8 mouse cellular contexts compared by ENCODE assay signal in genomic region chr9:50527860-50528259, GRCm38 (mm10). TPM values are rescaled to one million over a fixed set of nuclear protein-coding genes. Genes with fewer than 3 reads are reported as not detected.
A peak's percentile ranks its signal among the peaks of the same experiment; 100 is the strongest.
DNase-seq lines count a peak whose midpoint lies in the region; ATAC-seq lines count a peak whose summit lies in the region.

No protein-coding gene starts in this region.

- intact Hi-C loops in heart, postnatal 36 days (cut with DNase I): loop anchor here (1.0 to 5.0 kb wide), 3 partner anchors 65 to 1036 kb away; no protein-coding TSS in a partner anchor
- intact Hi-C loops in left cerebral cortex, postnatal 4 days (cut with DNase I): loop anchor here (2.0 to 5.0 kb wide), 2 partner anchors 66 to 83 kb away; no protein-coding TSS in a partner anchor
- intact Hi-C loops in gastrocnemius, postnatal 36 days (cut with DNase I): loop anchor here (1.0 kb wide), 1 partner anchor 65 kb away; no protein-coding TSS in a partner anchor

- ATAC-seq in heart, embryonic 12.5 days (ENCODE audit: insufficient number of reproducible peaks, low FRiP score): no peak
- peak; percentile 44 for ATAC-seq in forebrain, embryonic 12.5 days (ENCODE audit: low FRiP score)
- 0 out of 2 replicates have a peak, but pooled peaks have one; percentile 1 for ATAC-seq in liver, embryonic 12.5 days
- ATAC-seq in stomach, embryonic 14.5 days (ENCODE audit: insufficient number of reproducible peaks, insufficient read depth, low FRiP score, low read depth): no peak

- H3K9me3 ChIP-seq in heart, embryonic 12.5 days (replicated peaks): no peaks in the 10 kb centered on the region
- H3K9me3 ChIP-seq in forebrain, embryonic 12.5 days: no peaks in the 10 kb centered on the region
- no peaks in the 10 kb centered on the region for H3K9me3 ChIP-seq in liver, embryonic 12.5 days (replicated peaks)
- H3K9me3 ChIP-seq in stomach, embryonic 14.5 days (ENCODE audit: control insufficient read depth, low read depth, low read length): no peaks in the 10 kb centered on the region

- no peak for DNase-seq in heart, postnatal 36 days
- DNase-seq in CD4-positive, CD25-positive, alpha-beta regulatory T cell, adult 2 months (ENCODE audit: low read depth, low spot score): peak; percentile 64
- DNase-seq in left cerebral cortex, postnatal 4 days: no peak
- no peak for DNase-seq in gastrocnemius, postnatal 36 days

- H3K4me2 ChIP-seq in heart, embryonic 12.5 days: peak overlapping the region; percentile 72
- peak overlapping the region; percentile 64 for H3K4me2 ChIP-seq in forebrain, embryonic 12.5 days
- H3K4me2 ChIP-seq in liver, embryonic 12.5 days: peak overlapping the region; percentile 87
- H3K4me2 ChIP-seq in stomach, embryonic 14.5 days (replicated peaks; ENCODE audit: low read depth, low read length): peak overlapping the region; percentile 67

- peaks cover 13% of the 10 kb centered on the region for H3K36me3 ChIP-seq in heart, embryonic 12.5 days
- H3K36me3 ChIP-seq in forebrain, embryonic 12.5 days (replicated peaks): peaks cover 4% of the 10 kb centered on the region; the same call in 1 of the 2 replicates
- H3K36me3 ChIP-seq in liver, embryonic 12.5 days: peaks cover 12% of the 10 kb centered on the region
- H3K36me3 ChIP-seq in stomach, embryonic 14.5 days (ENCODE audit: control insufficient read depth, insufficient read depth, low read length): no peaks in the 10 kb centered on the region

- H3K4me3 ChIP-seq in heart, embryonic 12.5 days: peak overlapping the region; percentile 65
- peak overlapping the region; percentile 77 for H3K4me3 ChIP-seq in forebrain, embryonic 12.5 days (replicated peaks)
- peak overlapping the region; percentile 83 for H3K4me3 ChIP-seq in liver, embryonic 12.5 days
- H3K4me3 ChIP-seq in stomach, embryonic 14.5 days (ENCODE audit: low read depth, low read length): peak overlapping the region; percentile 59

- WGBS in heart, embryonic 12.5 days: 40% methylated on average over 7 of the region's 7 CpGs
- WGBS in forebrain, embryonic 12.5 days: 44% methylated on average over 7 of the region's 7 CpGs
- WGBS in liver, embryonic 12.5 days (ENCODE audit: insufficient replicate concordance): 27% methylated on average over 7 of the region's 7 CpGs
- WGBS in stomach, embryonic 14.5 days: 36% methylated on average over 7 of the region's 7 CpGs

- H3K27ac ChIP-seq in heart, embryonic 12.5 days (ENCODE audit: poor library complexity, severe bottlenecking): no peak overlapping the region
- H3K27ac ChIP-seq in forebrain, embryonic 12.5 days: no peak overlapping the region
- H3K27ac ChIP-seq in liver, embryonic 12.5 days: no peak overlapping the region
- H3K27ac ChIP-seq in stomach, embryonic 14.5 days (ENCODE audit: low read length): no peak overlapping the region

- peaks cover 14% of the 10 kb centered on the region for H3K4me1 ChIP-seq in heart, embryonic 12.5 days (replicated peaks)
- H3K4me1 ChIP-seq in forebrain, embryonic 12.5 days: peaks cover 8% of the 10 kb centered on the region
- peaks cover 20% of the 10 kb centered on the region for H3K4me1 ChIP-seq in liver, embryonic 12.5 days
- peaks cover 9% of the 10 kb centered on the region for H3K4me1 ChIP-seq in stomach, embryonic 14.5 days (ENCODE audit: control insufficient read depth, insufficient read depth, low read length)

- H3K27me3 ChIP-seq in heart, embryonic 12.5 days (replicated peaks): no peaks in the 10 kb centered on the region
- H3K27me3 ChIP-seq in forebrain, embryonic 12.5 days: no peaks in the 10 kb centered on the region
- no peaks in the 10 kb centered on the region for H3K27me3 ChIP-seq in liver, embryonic 12.5 days (replicated peaks)
- H3K27me3 ChIP-seq in stomach, embryonic 14.5 days (ENCODE audit: control insufficient read depth, insufficient read depth, low read length): no peaks in the 10 kb centered on the region

- peak overlapping the region; percentile 69 for H3K9ac ChIP-seq in heart, embryonic 12.5 days
- peak overlapping the region; percentile 61 for H3K9ac ChIP-seq in forebrain, embryonic 12.5 days
- peak overlapping the region; percentile 81 for H3K9ac ChIP-seq in liver, embryonic 12.5 days
- peak overlapping the region; percentile 34 for H3K9ac ChIP-seq in stomach, embryonic 14.5 days (replicated peaks; ENCODE audit: low read depth, low read length)

RNA-seq across cellular contexts. Expression of gene Pts, which starts 0.7 kb away (rescaled TPM):
- 82.2 and 84.1 TPM in 2 replicates for polyA plus RNA-seq in heart, embryonic 12.5 days (2016; fragmentation: Nextera tagmentation; extraction: Ambion mirVana)
- 10 to 100 TPM; 26.0 to 31.2 TPM for total RNA-seq in heart, postnatal 36 days (2021)
- polyA plus RNA-seq in forebrain, embryonic 12.5 days (2016; fragmentation: Nextera tagmentation; extraction: Ambion mirVana): 95.4 and 96.2 TPM in 2 replicates
- polyA plus RNA-seq in liver, embryonic 12.5 days (2016; fragmentation: Nextera tagmentation; extraction: Ambion mirVana): 46.8 and 47.6 TPM in 2 replicates
- polyA plus RNA-seq in stomach, embryonic 14.5 days (2014; fragmentation: Nextera tagmentation; extraction: Ambion mirVana): 96.7 and 99.4 TPM in 2 replicates
- total RNA-seq in left cerebral cortex, postnatal 4 days (2021): 10 to 100 TPM; 40.7 to 42.0 TPM
- total RNA-seq in gastrocnemius, postnatal 36 days (2021): 10 to 100 TPM in 1 of 2 experiments, 1 to 10 TPM in 1; 9.5 to 10.0 TPM

RNA-seq across cellular contexts. Expression of gene Il18, which starts 26.8 kb away (rescaled TPM):
- polyA plus RNA-seq in heart, embryonic 12.5 days (2016; fragmentation: Nextera tagmentation; extraction: Ambion mirVana): 3.9 and 4.0 TPM in 2 replicates
- total RNA-seq in heart, postnatal 36 days (2021): 1 to 10 TPM in 1 of 2 experiments, under 1 TPM in 1; 0.84 to 1.8 TPM
- polyA plus RNA-seq in forebrain, embryonic 12.5 days (2016; fragmentation: Nextera tagmentation; extraction: Ambion mirVana): 12.3 and 16.1 TPM in 2 replicates
- 2.3 and 3.1 TPM in 2 replicates for polyA plus RNA-seq in liver, embryonic 12.5 days (2016; fragmentation: Nextera tagmentation; extraction: Ambion mirVana)
- polyA plus RNA-seq in stomach, embryonic 14.5 days (2014; fragmentation: Nextera tagmentation; extraction: Ambion mirVana): 7.9 and 9.1 TPM in 2 replicates
- 10 to 100 TPM; 16.3 to 17.0 TPM for total RNA-seq in left cerebral cortex, postnatal 4 days (2021)
- 1 to 10 TPM in 1 of 2 experiments, under 1 TPM in 1; 0.87 to 1.4 TPM for total RNA-seq in gastrocnemius, postnatal 36 days (2021)

RNA-seq across cellular contexts. Expression of gene Bco2, which starts 27.1 kb away (rescaled TPM):
- 0.08 TPM in 1 of 2 replicates, not detected in the other for polyA plus RNA-seq in heart, embryonic 12.5 days (2016; fragmentation: Nextera tagmentation; extraction: Ambion mirVana)
- under 1 TPM; 0.42 to 0.49 TPM for total RNA-seq in heart, postnatal 36 days (2021)
- polyA plus RNA-seq in forebrain, embryonic 12.5 days (2016; fragmentation: Nextera tagmentation; extraction: Ambion mirVana): 0.46 and 0.56 TPM in 2 replicates
- 0.18 TPM in 2 replicates for polyA plus RNA-seq in liver, embryonic 12.5 days (2016; fragmentation: Nextera tagmentation; extraction: Ambion mirVana)
- 0.26 and 0.42 TPM in 2 replicates for polyA plus RNA-seq in stomach, embryonic 14.5 days (2014; fragmentation: Nextera tagmentation; extraction: Ambion mirVana)
- total RNA-seq in left cerebral cortex, postnatal 4 days (2021): under 1 TPM; 0.70 to 0.93 TPM
- total RNA-seq in gastrocnemius, postnatal 36 days (2021): under 1 TPM in 1 of 2 experiments, not detected in 1; 0.36 TPM

RNA-seq across cellular contexts. Expression of gene Tex12, which starts 33.3 kb away (rescaled TPM):
- 0.22 TPM in 1 of 2 replicates, not detected in the other for polyA plus RNA-seq in heart, embryonic 12.5 days (2016; fragmentation: Nextera tagmentation; extraction: Ambion mirVana)
- not detected for total RNA-seq in heart, postnatal 36 days (2021)
- polyA plus RNA-seq in forebrain, embryonic 12.5 days (2016; fragmentation: Nextera tagmentation; extraction: Ambion mirVana): 0.32 and 0.33 TPM in 2 replicates
- polyA plus RNA-seq in liver, embryonic 12.5 days (2016; fragmentation: Nextera tagmentation; extraction: Ambion mirVana): not detected in 2 replicates
- polyA plus RNA-seq in stomach, embryonic 14.5 days (2014; fragmentation: Nextera tagmentation; extraction: Ambion mirVana): not detected in 2 replicates
- total RNA-seq in left cerebral cortex, postnatal 4 days (2021): not detected
- not detected for total RNA-seq in gastrocnemius, postnatal 36 days (2021)

RNA-seq across cellular contexts. Expression of gene Plet1, which starts 33.5 kb away (rescaled TPM):
- polyA plus RNA-seq in heart, embryonic 12.5 days (2016; fragmentation: Nextera tagmentation; extraction: Ambion mirVana): 0.44 and 0.46 TPM in 2 replicates
- total RNA-seq in heart, postnatal 36 days (2021): 1 to 10 TPM in 1 of 2 experiments, under 1 TPM in 1; 0.95 to 1.7 TPM
- 0.36 TPM in 1 of 2 replicates, not detected in the other for polyA plus RNA-seq in forebrain, embryonic 12.5 days (2016; fragmentation: Nextera tagmentation; extraction: Ambion mirVana)
- polyA plus RNA-seq in liver, embryonic 12.5 days (2016; fragmentation: Nextera tagmentation; extraction: Ambion mirVana): 0.15 and 0.23 TPM in 2 replicates
- 2.4 and 4.8 TPM in 2 replicates for polyA plus RNA-seq in stomach, embryonic 14.5 days (2014; fragmentation: Nextera tagmentation; extraction: Ambion mirVana)
- total RNA-seq in left cerebral cortex, postnatal 4 days (2021): not detected
- not detected for total RNA-seq in gastrocnemius, postnatal 36 days (2021)

Comparison
In these comparisons a context has a peak if more than half of its experiments do, and no peak if none do; other contexts are left out.
1. ATAC-seq: peak in forebrain, embryonic 12.5 days (single experiment) and liver, embryonic 12.5 days (single experiment); none in heart, embryonic 12.5 days (single experiment) and stomach, embryonic 14.5 days (single experiment).
2. Peak in every context shown above with its lines, with median percentiles within 50 percentile points of each other: H3K4me2 ChIP-seq, H3K4me3 ChIP-seq and H3K9ac ChIP-seq.